Mouse (Mus musculus) stomach, postnatal 0 days (tissue): Measurements from ENCODE around the gene Cep170.

Experiments
- CTCF ChIP-seq: IDR thresholded peaks from 2 replicates; pipeline ENCODE4 v1.5.1; 2016; ENCODE audit warnings: antibody characterized with exemption, low read depth, mild to moderate bottlenecking, moderate library complexity
- EP300 ChIP-seq: optimal IDR thresholded peaks from 2 replicates; pipeline ENCODE3; 2016; ENCODE audit warnings: antibody characterized with exemption

DNA sequence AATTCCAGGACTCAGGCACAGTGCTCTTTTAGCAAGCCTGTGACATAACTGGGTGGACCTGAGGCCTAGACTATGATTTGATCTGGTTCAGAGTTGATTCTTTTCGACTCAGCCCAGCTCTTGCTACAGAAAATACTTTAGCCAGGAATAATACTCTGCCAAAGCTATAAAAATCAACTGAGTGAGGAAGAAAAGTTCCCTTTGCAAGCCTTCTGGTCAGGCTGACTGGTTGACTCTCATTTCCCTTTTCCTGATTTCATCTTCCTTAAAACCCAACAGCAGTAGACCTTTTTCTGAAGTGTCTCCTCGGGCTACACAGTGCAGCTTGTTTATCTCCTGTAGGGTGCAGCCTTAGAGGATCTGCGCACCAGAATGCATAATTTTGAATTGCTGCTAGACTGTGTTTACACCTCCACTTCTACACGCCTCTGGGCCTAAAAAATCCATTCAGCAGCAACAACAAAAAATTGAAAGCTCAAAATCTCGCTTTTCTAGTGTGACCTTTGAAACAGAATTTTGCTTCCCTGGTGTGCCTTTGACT is 14.1 kb upstream of the Cep170 start:
- no peak for TF ChIP-seq CTCF
- no peak for TF ChIP-seq EP300
